Mouse (Mus musculus) midbrain, embryonic 13.5 days (tissue): ENCODE results near the gene Noc2l. TPM values are rescaled to one million over a fixed set of nuclear protein-coding genes. Genes with fewer than 3 reads are reported as not detected.

Experiments used
- ATAC-seq: fragments of 200-750 bp; cut with Nextera tagmentation; 2 replicates; pipeline ENCODE4 v1.8.0; 2017; ENCODE audit warnings: mild to moderate bottlenecking, moderate TSS enrichment, moderate library complexity
- H3K27ac ChIP-seq: fragments of 300-500 bp; sonication (generic); 2 replicates; pipeline ENCODE4 v1.5.1; 2015; ENCODE audit warnings: inconsistent platforms, mild to moderate bottlenecking, moderate library complexity
- H3K27me3 ChIP-seq: fragments of 300-500 bp; sonication (generic); 2 replicates; pipeline ENCODE4 v1.6.1; 2015; ENCODE audit warnings: mild to moderate bottlenecking, inconsistent platforms
- H3K36me3 ChIP-seq: fragments of 300-500 bp; sonication (generic); 2 replicates; pipeline ENCODE4 v1.6.1; 2015; ENCODE audit warnings: mild to moderate bottlenecking, inconsistent platforms
- H3K4me1 ChIP-seq: fragments of 300-500 bp; sonication (generic); replicated peaks from 2 replicates; pipeline ENCODE4 v1.6.1; 2015; ENCODE audit warnings: inconsistent platforms
- H3K4me2 ChIP-seq: fragments of 300-500 bp; sonication (generic); replicated peaks from 2 replicates; pipeline ENCODE4 v1.6.1; 2015; ENCODE audit warnings: moderate library complexity, mild to moderate bottlenecking, inconsistent platforms
- H3K4me3 ChIP-seq: fragments of 300-500 bp; sonication (generic); replicated peaks from 2 replicates; pipeline ENCODE4 v1.5.1; 2015; ENCODE audit warnings: mild to moderate bottlenecking, inconsistent platforms
- H3K9ac ChIP-seq: fragments of 300-500 bp; sonication (generic); replicated peaks from 2 replicates; pipeline ENCODE4 v1.6.1; 2015; ENCODE audit warnings: mild to moderate bottlenecking, inconsistent platforms
- H3K9me3 ChIP-seq: fragments of 300-500 bp; sonication (generic); 2 replicates; pipeline ENCODE4 v1.6.1; 2016; ENCODE audit warnings: mild to moderate bottlenecking, inconsistent platforms
- WGBS: fragments of 180-500 bp; shearing (Covaris S2); methylation state at CpG from one replicate; pipeline ENCODE4 v1.1.7; 2015; 5-methylcytosine and 5-hydroxymethylcytosine counted together
- microRNA-seq: library from miRNA; unstranded; fragments of <30 nt; microRNA quantifications from one replicate; pipeline ENCODE4, GENCODE M21; 2016
- polyA plus RNA-seq: library from polyadenylated mRNA; unstranded; fragments of >200 nt; fragmentation: Nextera tagmentation; extraction: Ambion mirVana; gene quantifications from 2 replicates; pipeline ENCODE4 v1.2.1, GENCODE M21; 2015

Gene Noc2l
- polyA plus RNA-seq, 1 experiment from 2014 or later: 60.1 TPM

DNA sequence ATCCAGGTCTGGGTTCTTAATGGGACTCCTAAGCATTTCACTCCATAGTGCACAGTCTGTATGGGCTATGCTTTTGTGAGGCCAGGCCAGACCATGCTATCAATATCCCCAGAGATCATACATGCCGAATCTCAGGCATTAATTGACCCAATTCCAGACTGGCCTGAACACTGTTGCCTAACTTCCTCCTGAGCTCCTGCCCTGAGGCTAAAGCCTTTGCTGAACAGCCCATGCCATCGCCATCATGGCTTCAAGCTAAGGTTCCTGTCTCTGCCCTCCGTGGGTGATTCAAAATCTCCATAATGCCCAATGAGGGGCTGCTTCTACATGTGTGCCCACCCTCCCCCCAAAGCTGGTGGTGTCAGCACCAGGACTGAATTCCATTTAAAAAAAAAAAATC lies 16.8 kb downstream of the Noc2l start:
- Histone ChIP-seq H3K9me3 (no peaks in the 10 kb centered on the region), H3K4me2 (no peak overlapping the region), H3K4me3 (no peak overlapping the region), H3K4me1 (peaks cover 49% of the 10 kb centered on the region), H3K27me3 (peaks cover 20% of the 10 kb centered on the region), H3K27ac (peak overlapping the region; percentile 74), H3K9ac (no peak overlapping the region), H3K36me3 (peaks cover 20% of the 10 kb centered on the region)
- WGBS: 27% methylated on average over 3 of the region's 3 CpGs
- peak; percentile 7; the same call in 1 of the 2 replicates for ATAC-seq

DNA sequence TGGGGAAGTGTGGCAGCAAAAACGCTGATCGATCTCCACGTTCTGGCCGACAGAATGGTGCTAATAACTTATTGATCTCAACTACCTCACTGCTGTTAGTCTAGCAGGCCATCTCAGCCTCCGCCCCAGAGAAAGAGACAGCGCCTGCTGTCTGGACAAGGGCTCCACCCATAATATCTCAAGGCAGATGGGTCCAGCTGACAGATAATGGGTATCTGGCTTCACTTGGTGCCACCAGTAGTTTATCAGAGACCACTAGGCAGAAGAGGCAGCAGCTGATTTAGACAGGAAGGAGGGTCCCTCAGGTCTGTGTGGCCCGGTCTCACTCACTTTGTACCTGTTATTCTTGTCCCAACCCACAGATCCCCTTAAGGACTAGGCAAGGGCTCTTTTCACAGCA lies 17.2 kb downstream of the Noc2l start:
- Histone ChIP-seq H3K27ac (peak overlapping the region; percentile 74), H3K9ac (no peak overlapping the region), H3K4me2 (no peak overlapping the region), H3K9me3 (no peaks in the 10 kb centered on the region), H3K36me3 (peaks cover 16% of the 10 kb centered on the region), H3K27me3 (peaks cover 20% of the 10 kb centered on the region), H3K4me3 (no peak overlapping the region), H3K4me1 (peaks cover 49% of the 10 kb centered on the region)
- 48% methylated on average over 7 of the region's 7 CpGs for WGBS
- no peak for ATAC-seq

GRCm38 (mm10) chr4:156254361-156255077 lies 18.7 kb downstream of the Noc2l start:
- H3K4me1 ChIP-seq: peaks cover 48% of the 10 kb centered on the region
- peaks cover 1% of the 10 kb centered on the region; the same call in 1 of the 2 replicates for H3K36me3 ChIP-seq
- peak; percentile 73 for ATAC-seq
- peaks cover 20% of the 10 kb centered on the region for H3K27me3 ChIP-seq
- 2% methylated on average over 23 of the region's 30 CpGs for WGBS
- peak overlapping the region; percentile 26 for H3K4me3 ChIP-seq
- peak overlapping the region; percentile 46 for H3K4me2 ChIP-seq
- no peaks in the 10 kb centered on the region for H3K9me3 ChIP-seq
- peak overlapping the region; percentile 21; the same call in 1 of the 2 replicates for H3K9ac ChIP-seq
- peak overlapping the region; percentile 53 for H3K27ac ChIP-seq

GRCm38 (mm10) chr4:156255078-156255839 lies 19.4 kb downstream of the Noc2l start, which contains the start of gene Samd11:
Gene Samd11 (minus strand): TSS chr4:156255657.
- H3K9ac ChIP-seq: peak within 1 kb of the TSS; percentile 21

More at GRCm38 (mm10) chr4:156255078-156255839, 19.4 kb downstream of the Noc2l start, which contains the start of gene Samd11:
- no peaks in the 10 kb centered on the region for H3K9me3 ChIP-seq
- H3K27ac ChIP-seq: peak within 1 kb of the TSS; percentile 53
- H3K36me3 ChIP-seq: no peaks in the 10 kb centered on the region
- H3K4me1 ChIP-seq: peaks cover 41% of the 10 kb centered on the region
- H3K27me3 ChIP-seq: peaks cover 20% of the 10 kb centered on the region
- H3K4me2 ChIP-seq: peak within 1 kb of the TSS; percentile 46
- 3% methylated on average over 26 of the region's 26 CpGs for WGBS
- H3K4me3 ChIP-seq: peak within 1 kb of the TSS; percentile 26
- peak; percentile 38 for ATAC-seq

Small RNA genes lying within 50 kb of the gene (microRNA-seq; reads per million reads assigned to microRNA genes)
- 4.9 reads per million, percentile 20 among the genes with 10 or more reads in this experiment for gene Mir7658

Other genes with a start within 250 kb of the Noc2l start
- gene B3galt6, start 243.4 kb upstream of the Noc2l start, polyA plus RNA-seq: 25.0 and 26.9 TPM in 2 replicates
- 125 and 128 TPM in 2 replicates for gene Sdf4, start 243.1 kb upstream of the Noc2l start, polyA plus RNA-seq
- gene Tnfrsf4, start 222.2 kb upstream of the Noc2l start, polyA plus RNA-seq: 0.57 TPM in 2 replicates
- gene Tnfrsf18, start 209.8 kb upstream of the Noc2l start, polyA plus RNA-seq: 2.0 and 2.3 TPM in 2 replicates
- not detected in 2 replicates for gene Ttll10, start 176.6 kb upstream of the Noc2l start, polyA plus RNA-seq
- gene 9430015G10Rik, start 126.0 kb upstream of the Noc2l start, polyA plus RNA-seq: 36.6 and 40.6 TPM in 2 replicates
- 0.66 and 0.93 TPM in 2 replicates for gene Rnf223, start 105.5 kb upstream of the Noc2l start, polyA plus RNA-seq
- gene Agrn, start 38.5 kb upstream of the Noc2l start, polyA plus RNA-seq: 129 and 142 TPM in 2 replicates
- gene Isg15, start 35.2 kb upstream of the Noc2l start, polyA plus RNA-seq: 1.2 and 2.0 TPM in 2 replicates
- 5.3 and 6.9 TPM in 2 replicates for gene AW011738, start 32.7 kb upstream of the Noc2l start, polyA plus RNA-seq
- gene Perm1, start 20.1 kb upstream of the Noc2l start, polyA plus RNA-seq: 2.3 and 2.5 TPM in 2 replicates
- gene Plekhn1, start 1.2 kb upstream of the Noc2l start, polyA plus RNA-seq: 26.4 and 28.3 TPM in 2 replicates
- 5.2 and 6.0 TPM in 2 replicates for gene Samd11, start 19.6 kb downstream of the Noc2l start, polyA plus RNA-seq
- not detected in 2 replicates for gene Vmn2r-ps159, start 95.1 kb downstream of the Noc2l start, polyA plus RNA-seq